Mouse (Mus musculus): ENCODE data around the gene Nsmce1.
A peak's percentile ranks its signal among the peaks of the same experiment; 100 is the strongest.

Nsmce1 gene

DNA sequence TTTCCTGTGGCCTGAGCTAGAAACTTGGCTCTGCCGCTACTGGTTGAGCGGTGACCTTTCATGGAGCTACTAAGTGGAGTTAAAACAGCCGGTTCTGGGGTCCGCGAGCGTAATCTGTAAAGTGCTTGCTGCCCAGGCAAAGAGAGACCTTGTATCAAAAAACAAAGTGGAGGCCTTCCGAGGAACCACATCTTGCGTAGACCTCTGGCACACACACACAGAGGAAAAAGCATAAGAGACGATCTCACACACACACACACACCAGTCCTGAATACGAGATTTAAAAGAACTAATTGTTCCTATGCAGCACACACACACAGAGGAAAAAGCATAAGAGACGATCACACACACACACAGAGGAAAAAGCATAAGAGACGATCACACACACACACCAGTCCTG is 364 bp upstream of the Nsmce1 start:
- no peak for DNase-seq (ENCODE audit: low spot score in 2 of 2)

DNA sequence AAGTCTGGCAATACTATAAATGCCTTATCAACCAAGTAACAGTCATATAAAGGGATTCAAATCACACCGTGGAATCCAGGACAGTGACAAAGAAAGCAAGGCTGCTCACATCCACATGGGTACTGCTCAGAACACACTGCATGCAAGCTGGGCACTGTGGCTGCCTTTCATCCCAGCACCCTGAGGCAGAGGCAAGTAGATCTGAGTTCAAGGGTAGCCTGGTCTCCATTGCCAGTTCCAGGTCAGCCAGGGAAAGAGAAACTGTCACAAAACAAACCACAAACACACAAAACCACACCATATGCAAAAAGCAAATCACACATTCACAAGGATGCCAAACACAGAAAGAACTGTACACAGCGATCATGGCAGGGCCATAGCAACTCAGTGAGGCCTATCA is 1.8 kb downstream of the Nsmce1 start:
- no peak for DNase-seq (ENCODE audit: low spot score in 2 of 2)

DNA sequence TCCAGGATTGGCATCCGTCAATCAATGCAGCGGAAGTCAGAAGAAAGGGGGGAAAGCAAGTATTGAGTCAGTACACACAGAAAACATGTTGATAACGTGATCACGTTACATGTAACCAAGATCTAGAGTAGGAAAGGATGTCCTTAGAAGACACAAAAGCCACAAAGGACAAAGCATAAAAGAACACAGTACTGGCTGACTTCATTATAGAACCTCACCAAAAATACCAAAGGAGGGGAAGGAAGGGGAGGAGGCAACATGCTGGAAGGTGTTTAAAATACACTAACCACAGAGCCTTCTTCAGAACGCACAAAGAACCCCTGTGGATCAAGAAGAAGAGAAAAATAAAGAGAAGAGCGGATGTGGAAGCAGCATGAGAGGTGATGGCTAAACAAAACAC is 2.7 kb downstream of the Nsmce1 start:
- DNase-seq (ENCODE audit: low spot score in 2 of 2) = no peak

DNA sequence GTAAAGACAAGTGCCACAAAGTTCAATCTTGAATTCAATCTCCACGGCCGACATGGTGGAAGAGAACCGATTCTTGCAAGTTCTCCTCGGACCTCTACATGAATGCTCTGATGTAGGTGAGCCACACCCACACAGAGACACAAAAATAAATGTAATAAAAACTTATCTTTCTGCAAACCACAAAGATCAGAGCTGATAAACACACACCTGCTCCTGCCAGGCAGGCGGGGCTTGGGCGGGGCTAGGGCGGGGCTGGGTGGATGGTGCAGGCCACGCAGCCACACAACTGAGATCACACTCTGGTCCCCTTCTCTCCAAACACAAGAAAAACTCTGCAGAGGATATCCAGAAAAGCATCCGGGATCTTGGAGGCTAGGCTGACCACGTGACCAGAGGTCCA is 4.3 kb downstream of the Nsmce1 start:
- no peak for DNase-seq (ENCODE audit: low spot score in 2 of 2)

DNA sequence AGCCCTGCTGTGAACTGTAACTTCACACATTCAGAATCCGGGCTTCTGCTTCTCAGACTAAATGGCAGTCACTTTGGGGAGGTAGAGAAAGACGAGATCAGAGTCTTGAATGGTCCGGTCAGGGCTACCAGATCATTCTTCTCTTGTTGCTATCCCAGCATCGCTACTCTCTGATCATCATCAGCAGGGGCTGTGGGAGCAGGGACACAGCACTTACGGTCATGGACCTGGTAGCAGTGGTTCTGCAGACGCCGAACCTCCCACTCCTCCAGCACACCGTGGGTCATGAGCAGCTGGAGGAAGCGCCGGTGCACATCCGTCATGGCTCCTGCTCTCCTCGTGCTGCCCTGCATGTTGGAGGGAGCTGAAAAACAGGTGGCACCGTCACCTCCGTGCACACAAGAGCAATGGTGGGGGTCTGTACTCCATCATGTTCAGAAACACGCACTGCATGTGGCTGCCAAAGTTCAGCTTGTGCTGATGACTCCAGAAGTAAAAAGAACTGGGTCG is 5.2 kb downstream of the Nsmce1 start:
- no peak for DNase-seq (ENCODE audit: low spot score in 2 of 2)

DNA sequence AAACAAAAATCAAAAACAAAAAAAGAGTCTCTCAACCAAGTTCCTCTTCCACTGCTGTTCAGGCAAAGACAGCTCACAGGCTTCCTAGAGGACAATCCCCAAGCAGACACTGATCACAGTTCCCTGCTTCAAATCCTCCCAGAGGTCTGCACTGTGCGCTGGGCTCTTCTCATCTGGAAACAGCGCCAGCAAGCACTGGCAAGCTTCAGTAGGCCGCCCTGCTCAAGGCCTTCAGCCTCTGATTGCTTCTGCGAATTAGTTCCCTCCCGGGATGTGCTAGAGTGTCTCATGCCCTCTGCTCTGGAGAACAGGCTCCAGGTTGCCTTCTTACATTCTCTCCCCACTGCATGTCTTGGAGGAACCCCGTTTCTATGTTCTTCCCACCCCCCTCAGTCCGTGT is 6.6 kb downstream of the Nsmce1 start:
- no peak for DNase-seq (ENCODE audit: low spot score in 2 of 2)

DNA sequence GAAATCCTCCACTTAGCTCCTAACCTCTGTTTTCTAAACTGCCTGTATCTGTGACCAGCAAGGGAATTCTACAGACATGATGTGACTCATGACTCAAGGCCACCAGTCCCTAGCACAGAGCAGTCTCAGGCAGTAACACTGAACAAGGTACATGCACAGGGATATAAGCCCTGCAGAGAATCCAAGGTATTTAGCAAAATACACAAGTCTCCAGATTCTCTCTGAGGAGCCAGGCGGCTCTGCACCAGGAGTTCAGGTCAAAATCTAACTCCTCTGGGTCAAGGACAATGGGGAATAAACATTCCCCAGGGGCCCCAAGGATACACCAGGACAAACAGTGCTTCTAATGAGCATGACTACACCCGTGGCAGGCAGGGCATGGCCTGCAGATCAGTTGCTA is 8.5 kb downstream of the Nsmce1 start:
- DNase-seq (ENCODE audit: low spot score in 2 of 2) = no peak

DNA sequence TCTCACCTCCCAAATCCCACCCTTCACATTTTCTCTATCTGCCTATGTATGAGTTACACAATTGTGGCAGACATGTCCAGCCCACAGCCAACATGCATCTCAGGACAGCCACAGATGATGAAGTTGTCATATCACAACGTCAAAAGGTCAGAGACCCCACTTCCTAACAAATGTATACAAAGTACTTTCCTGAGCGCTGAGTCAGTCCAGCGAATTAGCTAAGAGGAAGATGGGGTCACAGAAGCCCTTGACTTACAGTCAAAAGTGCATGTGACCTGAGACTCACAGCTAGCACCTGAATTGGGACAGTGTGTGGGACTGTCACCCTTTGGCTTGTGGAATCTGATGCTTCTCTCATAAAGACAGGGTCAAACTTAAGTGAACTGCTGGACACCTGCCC is 9.1 kb downstream of the Nsmce1 start:
- DNase-seq (ENCODE audit: low spot score in 2 of 2) = no peak

DNA sequence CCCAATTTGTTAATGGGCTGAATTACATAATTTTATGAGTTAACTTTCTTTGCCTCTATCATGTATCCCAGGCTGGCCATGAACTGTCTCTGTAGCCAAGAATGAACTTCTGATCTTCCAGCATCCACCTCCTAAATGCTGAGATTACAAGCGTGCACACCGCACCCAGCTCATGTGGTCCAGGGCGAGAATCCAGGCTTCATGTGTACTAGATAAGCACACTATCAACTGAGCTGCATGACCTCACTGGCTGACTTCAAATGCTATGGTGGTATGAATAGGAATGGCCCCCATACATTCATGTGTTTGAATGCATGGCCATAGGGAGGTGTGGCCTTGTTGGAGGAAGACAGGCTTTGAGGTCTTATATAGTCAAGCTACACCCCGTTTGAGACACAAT is 10.9 kb downstream of the Nsmce1 start:
- no peak for DNase-seq (ENCODE audit: low spot score in 2 of 2)

DNA sequence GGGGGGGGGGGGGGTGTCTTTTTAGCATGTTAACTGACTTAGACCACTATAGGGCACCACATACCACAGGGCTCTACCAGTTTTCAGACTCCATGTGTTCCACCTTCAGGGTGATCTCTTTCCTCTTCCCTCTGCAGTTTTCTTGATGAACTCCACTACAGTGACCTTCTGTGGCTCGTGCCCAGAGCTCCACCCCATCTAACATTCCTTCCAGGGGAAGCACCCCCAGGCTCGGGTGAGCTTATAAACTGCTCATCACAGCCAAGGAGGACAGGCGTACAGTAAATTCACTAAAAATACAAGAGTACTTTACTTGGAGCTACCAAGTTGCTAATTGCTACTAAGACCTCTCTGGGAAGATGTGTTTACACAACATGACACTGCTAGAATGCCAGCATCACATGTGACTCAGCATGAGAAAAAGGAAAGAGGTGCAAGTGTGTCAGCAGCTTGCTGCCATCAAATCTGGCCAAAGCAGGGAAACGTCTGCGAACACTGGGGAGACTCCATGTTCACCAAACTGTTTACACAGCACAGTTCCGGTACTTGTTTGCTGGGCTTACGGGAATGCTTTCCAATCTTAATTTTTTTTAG is 12.9 kb downstream of the Nsmce1 start:
- no peak for DNase-seq (ENCODE audit: low spot score in 2 of 2)

DNA sequence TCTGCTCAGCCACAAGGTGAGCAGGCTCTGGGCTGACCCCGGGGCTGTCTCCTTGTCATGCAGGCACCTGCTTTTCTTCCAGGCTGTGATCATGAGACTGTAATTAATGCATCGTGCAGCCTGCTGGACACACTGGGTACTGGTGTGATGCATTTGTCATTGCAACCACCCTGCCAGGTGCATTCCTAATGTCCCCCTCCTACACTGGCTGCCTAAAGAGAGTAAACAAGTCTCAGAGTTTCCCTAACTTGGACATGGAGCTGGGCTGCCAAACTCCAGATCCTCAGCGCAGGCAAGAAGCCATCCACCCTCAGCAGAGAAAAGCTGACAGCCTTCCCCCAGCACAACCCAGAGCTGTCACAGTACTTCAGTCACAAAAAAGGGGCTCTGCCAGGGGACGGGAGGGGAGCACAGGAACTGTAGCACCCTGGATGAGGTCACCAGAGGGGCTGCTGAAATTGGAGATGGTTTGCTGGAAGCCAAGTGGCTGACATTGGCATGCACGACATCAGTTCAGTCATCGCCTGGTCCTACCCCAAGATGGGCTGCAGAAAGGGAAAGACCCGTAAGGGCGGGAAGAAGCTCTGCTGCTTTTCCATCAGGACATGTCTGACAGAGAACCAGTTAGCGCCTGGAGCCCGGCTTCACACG is 15.7 kb downstream of the Nsmce1 start:
- DNase-seq (ENCODE audit: low spot score in 2 of 2) = no peak

DNA sequence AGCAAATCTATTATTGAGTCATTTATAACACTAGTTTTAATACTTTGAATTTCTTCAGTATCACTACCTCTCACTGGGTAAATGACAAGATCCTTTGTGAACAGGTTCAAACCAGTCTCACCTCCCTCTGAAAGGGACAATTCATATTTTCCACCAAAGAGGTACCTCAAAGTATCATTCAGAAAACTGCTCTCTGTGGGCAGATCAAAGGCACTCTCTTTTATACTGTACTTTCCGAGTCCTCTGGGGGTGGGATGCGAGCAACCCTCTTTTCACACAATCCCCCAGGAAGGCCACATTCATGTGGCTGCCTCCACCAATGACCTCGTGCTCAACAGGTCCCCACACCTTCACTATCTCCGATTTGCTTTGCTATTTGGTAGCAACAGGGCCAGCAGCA is 16.9 kb downstream of the Nsmce1 start:
- no peak for DNase-seq (ENCODE audit: low spot score in 2 of 2)

DNA sequence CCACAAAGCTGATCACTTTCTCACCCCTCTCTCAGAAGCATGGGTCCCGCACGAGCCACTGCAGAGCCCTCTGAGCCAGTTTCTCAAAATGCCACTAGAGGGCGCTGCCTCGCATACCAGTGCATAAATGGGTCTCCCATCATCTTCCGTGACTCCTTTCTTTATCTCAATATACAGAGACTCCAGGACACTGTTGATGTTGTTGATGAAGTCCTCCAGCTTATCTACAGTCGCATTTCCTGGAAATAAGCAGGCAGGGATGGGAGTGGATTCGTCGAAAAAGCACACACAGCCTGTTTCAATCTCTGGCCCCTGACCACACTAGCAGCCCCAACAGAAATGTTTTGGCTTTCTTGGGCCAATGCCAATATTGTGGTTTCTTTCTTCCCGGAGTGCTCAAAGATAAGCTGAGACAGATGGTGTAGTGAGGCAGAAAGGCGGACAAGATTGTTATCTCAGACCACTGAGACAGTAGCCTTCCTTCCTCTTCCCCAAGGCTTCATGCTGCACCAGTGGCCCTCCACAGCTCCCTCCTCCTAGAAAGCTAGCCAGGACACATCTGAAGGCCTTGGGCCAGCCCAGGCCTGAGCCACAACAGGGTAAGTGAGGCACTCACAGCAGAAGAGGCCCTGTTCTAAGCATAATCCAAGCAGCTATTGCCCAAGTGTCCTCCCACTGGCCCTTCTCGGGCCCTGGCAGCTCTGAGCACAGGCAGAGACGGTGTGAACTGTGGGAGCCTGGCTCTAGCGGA is 19.2 kb downstream of the Nsmce1 start:
- DNase-seq (ENCODE audit: low spot score in 2 of 2) = peak; percentile 64 to 68

DNA sequence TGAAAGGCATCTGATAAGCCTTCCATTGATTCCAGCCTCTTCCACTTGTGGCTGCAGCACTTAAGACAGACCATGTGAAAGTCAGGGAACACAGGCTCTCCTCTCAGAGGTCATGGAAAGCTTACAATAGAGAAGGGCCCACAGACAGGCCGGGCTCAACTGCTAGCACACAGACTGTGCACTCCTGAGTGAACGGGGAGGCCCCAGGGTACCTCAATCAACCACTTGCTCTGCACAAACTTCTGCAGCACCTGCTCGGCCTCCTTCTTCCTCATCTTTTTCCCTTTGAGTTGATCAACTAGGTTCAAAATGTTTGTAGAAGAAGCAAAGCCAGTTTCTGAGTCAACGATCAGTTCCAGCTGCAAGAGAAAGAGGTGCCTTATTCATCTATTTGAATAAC is 20.5 kb downstream of the Nsmce1 start:
- no peak for DNase-seq (ENCODE audit: low spot score in 2 of 2)

DNA sequence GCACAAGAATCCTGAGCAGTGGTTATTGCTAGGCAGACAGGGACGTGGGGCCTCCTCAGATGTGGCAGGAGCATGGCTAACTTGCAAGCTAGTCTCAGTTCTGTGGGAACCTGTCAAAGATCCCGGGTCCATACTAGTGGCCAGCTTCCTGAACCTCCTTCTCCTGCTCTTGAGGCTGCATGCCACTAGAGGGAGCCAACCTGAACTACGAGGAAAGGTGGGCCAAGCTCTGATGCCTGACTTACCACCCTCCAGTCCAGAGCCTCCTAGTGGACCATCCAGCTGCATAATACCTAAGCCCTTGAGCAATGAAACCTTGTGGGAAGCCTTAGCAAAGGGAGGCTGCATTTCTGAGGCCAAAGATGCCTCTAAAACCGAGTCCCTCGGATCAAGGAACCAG is 21.5 kb downstream of the Nsmce1 start:
- peak; percentile 41 to 45 for DNase-seq (ENCODE audit: low spot score in 2 of 2)

DNA sequence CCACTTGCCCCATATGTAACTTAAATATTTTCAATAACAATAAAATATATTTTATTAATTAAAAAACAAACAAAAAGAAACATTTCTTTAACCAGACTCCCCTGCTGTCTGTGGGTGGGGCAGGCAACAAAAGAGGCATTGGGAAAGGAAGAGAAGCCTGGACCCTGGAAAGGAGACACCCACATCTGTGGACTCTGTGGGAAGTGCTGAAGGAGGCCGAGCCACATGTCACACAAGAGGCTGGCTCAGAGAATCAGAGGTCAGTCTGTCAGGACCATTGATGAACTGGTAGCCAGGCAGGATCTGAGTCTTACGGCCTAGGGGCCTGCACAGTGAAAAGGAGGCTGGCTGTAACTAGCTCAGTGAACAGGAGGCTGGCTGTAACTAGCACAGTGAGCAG is 29.2 kb downstream of the Nsmce1 start:
- no peak for DNase-seq (ENCODE audit: low spot score in 2 of 2)

DNA sequence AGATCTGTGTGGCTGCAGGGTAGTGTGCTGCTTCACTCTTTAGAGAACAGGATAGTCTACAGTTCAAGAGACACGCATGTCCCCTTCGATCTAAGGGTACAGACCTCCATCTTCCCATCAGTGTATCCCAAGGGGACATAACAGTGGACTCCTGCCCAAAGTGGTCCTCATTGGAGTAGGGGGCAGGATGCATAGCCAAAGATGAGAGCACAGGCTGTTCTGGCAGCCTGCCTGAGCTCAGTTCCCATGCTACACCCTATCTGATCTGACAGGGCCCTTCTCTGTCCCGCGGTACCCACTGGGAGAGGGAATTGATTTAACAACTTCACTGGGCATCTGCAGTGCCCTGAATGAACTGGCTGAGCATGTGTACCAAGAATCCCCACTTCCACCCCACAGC is 37.7 kb downstream of the Nsmce1 start:
- no peak for DNase-seq (ENCODE audit: low spot score in 2 of 2)

DNA sequence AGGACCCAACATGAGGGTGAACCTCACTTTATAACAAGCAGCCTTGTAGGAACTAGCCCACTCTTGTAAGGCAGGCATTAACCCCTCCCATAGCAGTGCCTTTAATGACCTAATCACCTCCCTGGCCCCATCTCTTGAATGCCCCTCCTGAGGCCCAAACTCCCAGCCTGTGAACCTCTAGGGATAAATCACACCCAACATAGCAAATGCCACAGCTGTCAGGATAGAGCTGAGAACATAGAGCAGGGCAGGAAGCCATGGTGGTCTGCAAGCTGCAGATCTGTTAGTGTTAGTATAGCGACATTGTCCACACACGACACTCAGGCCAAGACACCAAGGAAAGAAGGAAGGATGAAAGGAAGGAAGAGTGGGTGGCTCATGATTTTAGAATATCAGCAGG is 40.3 kb downstream of the Nsmce1 start:
- DNase-seq (ENCODE audit: low spot score in 2 of 2) = no peak

DNA sequence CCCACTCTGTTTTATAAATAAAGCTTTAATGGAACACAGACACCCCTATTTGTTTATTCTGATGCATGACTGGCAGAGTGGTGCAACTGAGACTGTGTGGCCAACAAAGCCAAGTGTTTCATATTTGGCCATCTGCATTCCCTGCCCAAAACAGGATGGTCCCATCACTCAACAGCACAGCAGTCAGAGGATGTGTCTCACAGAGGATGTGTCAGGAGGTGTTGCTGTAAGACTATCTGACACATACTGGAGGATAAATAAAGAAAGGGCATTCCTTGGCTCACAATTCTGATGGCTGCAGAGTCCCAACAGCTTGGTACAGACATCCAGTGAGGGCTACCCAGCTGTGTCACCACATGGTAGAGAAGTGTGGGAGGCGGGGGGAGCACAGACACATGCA is 40.7 kb downstream of the Nsmce1 start:
- DNase-seq (ENCODE audit: low spot score in 2 of 2) = no peak

DNA sequence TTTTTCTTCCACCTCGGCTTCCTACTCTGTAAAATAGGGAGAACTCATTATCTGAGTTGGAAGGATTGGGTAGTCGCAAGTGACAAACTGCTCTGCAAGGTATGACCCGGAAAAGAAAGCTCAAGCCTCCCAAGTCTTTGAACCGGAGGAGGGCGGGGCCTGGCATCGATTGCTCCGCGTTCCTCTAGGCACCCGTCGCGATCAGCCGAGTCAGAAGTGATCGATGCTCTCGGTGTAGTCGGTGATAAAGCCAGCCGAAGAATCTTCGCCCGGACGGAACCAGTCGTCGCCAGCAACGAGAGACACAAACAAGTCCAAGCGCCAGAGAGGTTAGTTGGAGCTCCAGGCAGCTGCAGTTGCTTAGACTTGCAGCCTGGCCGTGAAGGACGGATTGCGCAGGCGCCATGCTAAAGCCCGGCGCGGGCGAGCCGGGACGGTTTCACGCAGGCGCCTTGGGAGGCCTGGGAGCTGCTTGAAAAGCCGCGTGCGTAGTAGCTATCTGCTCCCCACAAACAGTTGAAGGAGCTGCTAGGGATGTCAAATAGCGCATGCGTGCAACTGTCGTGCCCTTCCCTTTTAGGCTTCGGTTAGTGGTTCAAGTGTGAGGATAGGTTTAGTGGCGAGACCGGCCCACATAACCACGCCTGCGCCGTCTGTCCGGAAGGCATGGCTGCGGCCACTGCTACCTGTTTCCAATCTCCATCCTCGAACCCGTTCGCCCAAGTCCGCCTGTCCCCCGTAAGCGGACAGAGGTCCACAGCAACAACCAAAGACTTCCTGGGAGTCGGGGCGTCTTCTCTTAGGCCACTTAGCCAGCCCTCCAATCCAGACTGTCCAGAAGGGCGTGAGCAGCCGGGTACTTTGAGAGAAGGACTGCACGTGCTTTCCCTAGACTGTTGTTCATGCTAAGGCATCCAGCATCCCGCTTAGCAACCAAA is 46.7 kb downstream of the Nsmce1 start, which contains the start of gene Kdm8:
TSS of gene Kdm8 (plus strand) at position 213 of the 938 bp plus-strand sequence.
- peak; percentile 77 to 86 for DNase-seq (ENCODE audit: low spot score in 2 of 2)

DNA sequence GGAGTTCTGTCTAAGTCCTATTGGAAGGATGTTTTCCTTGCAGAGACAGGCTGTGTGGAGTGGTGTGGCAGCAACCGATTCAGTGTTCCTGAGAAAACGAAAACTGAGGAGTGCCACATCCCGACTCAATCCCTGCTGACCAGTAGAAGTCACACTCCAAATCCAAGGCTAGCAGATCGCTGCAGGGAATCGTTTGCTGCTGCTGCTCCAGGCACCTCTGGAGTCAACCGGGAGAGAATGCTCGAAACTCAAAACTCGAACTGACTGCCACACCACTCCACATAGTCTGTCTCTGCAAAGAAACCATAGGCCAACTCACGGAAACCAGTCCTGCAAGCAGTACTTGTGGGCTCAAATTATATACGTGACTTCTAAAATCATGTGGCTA is 47.3 kb downstream of the Nsmce1 start:
- no peak for DNase-seq (ENCODE audit: low spot score in 2 of 2)

DNA sequence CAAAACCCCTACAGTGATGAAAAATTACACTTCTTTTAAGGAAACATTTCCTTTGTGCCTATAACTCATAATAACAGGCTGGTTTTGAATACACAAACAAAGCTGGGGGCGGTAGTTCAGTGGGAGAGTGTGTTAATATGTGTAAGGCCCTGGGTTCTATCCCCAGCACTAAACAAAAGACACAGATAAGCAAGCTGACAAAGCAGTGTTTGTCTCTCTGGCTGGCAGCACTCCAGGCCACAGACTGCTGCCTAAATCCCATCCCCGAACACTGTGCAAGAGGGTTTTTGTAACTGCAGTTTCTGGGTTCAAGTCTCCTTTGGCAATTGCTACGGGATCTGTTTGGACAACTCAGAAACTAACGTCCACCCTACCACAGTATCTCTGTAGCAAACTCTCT is 49.1 kb downstream of the Nsmce1 start:
- no peak for DNase-seq (ENCODE audit: low spot score in 2 of 2)

All from frontal cortex, postnatal 25 days (tissue).